Mouse (Mus musculus) heart, postnatal 0 days (tissue): ENCODE measurements at regions not wholly inside any gene's neighbourhood (a gene's known extent, or its start where the extent isn't known, plus 50 kb on each side); places are given as distances from the start of the nearest gene placed in this dataset.

Experiments
- CTCF ChIP-seq: IDR thresholded peaks from 2 replicates; pipeline ENCODE4 v1.5.1; 2016; ENCODE audit warnings: antibody characterized with exemption, control low read depth, low read depth
- EP300 ChIP-seq: IDR thresholded peaks from 2 replicates; pipeline ENCODE4 v1.6.1; 2016; ENCODE audit warnings: antibody characterized with exemption, low read depth

DNA sequence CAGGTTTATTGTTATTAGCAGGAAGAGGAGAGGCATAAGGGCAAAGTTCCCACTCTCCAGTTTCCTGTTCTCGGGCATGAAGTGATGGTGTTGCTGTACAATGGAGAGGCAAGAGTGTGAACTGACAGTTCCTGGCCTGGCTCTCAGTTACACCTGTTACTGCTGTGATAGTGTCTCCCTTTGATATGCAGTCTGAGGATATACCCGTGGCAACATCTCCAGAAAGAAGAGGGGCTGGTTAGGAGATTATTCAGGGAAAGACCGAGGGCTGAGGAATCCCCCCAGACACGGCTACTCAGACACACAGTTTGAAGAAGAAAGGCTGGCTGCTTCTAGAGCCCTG lies 100.3 kb upstream of the Sntg2 start:
- TF ChIP-seq CTCF = no peak
- TF ChIP-seq EP300 = no peak
